Mouse (Mus musculus): ENCODE results near the gene Cd200r4. TPM values are rescaled to one million over a fixed set of nuclear protein-coding genes. Genes with fewer than 3 reads are reported as not detected.
"Not testable (repeated sequence)": the region's sequence is repeated elsewhere in the genome, so short reads cannot be mapped to it uniquely, and the experiment has no call there.

Cd200r4 gene
- polyA plus RNA-seq, 1 experiment from 2014 or later = 0.15 TPM

- not testable (repeated sequence) for H3K4me3 ChIP-seq (ENCODE audit: control insufficient read depth in 1 of 2, insufficient read depth in 1 of 2, low read depth in 1 of 2, low read length in 2 of 2); H3K4me2 ChIP-seq (ENCODE audit: low read length); H3K9me3 ChIP-seq (ENCODE audit: control insufficient read depth, low read length); H3K27me3 ChIP-seq (ENCODE audit: control insufficient read depth, insufficient read depth, low read length); H3K4me1 ChIP-seq (ENCODE audit: control insufficient read depth in 2 of 2, insufficient read depth in 2 of 2, low read length in 2 of 2); H3K9ac ChIP-seq (ENCODE audit: low read length); H3K27ac ChIP-seq (replicated peaks in 1 of 2; ENCODE audit: control insufficient read depth in 1 of 2, insufficient read depth in 1 of 2, low read depth in 2 of 2, low read length in 2 of 2); ATAC-seq (ENCODE audit: insufficient number of reproducible peaks, insufficient read depth, low FRiP score, low read depth); H3K36me3 ChIP-seq (ENCODE audit: control insufficient read depth, insufficient read depth, low read length)
- 93% methylated on average over 4 of the region's 4 CpGs for WGBS
These were observed 1.3 kb upstream of the Cd200r4 start for GRCm38 (mm10) chr16:44810223-44810622.

GRCm38 (mm10) chr16:44812468-44813065, 1.0 kb downstream of the Cd200r4 start:
- H3K4me2 ChIP-seq (ENCODE audit: low read length) = no peak overlapping the region
- 74% methylated on average over 6 of the region's 6 CpGs for WGBS

DNA sequence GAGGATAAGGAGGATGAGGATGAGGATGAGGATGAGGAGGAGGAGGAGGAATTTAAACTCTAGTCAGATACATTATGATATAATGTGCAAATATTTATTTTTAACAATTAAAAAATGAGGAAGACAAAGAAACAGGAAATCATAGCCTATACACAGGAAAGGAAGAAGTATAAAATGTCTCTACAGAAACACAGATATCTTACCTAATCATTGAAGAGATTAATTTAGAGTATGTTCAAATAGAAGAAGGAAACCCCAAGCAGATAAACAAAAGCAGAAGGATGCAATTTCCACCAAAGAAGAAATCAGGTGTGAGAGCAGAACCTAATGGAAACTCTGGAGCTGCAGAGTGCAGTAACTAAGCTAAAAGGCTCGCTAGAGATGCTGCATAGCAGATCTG, 6.5 kb downstream of the Cd200r4 start:
- Histone ChIP-seq H3K9me3 (ENCODE audit: control insufficient read depth, low read length) (no peaks in the 10 kb centered on the region), H3K9ac (ENCODE audit: low read length) (no peak overlapping the region), H3K4me1 (ENCODE audit: control insufficient read depth in 2 of 2, insufficient read depth in 2 of 2, low read length in 2 of 2) (no peaks in the 10 kb centered on the region), H3K4me2 (ENCODE audit: low read length) (no peak overlapping the region), H3K27ac (replicated peaks in 1 of 2; ENCODE audit: control insufficient read depth in 1 of 2, insufficient read depth in 1 of 2, low read depth in 2 of 2, low read length in 2 of 2) (no peak overlapping the region), H3K4me3 (ENCODE audit: control insufficient read depth in 1 of 2, insufficient read depth in 1 of 2, low read depth in 1 of 2, low read length in 2 of 2) (no peak overlapping the region), H3K27me3 (ENCODE audit: control insufficient read depth, insufficient read depth, low read length) (no peaks in the 10 kb centered on the region), H3K36me3 (ENCODE audit: control insufficient read depth, insufficient read depth, low read length) (no peaks in the 10 kb centered on the region)
- ATAC-seq (ENCODE audit: insufficient number of reproducible peaks, insufficient read depth, low FRiP score, low read depth) = no peak
- WGBS = 53% methylated on average over 1 of the region's 1 CpGs

More at GRCm38 (mm10) chr16:44812468-44813065, 1.0 kb downstream of the Cd200r4 start:
- no peak overlapping the region for H3K4me3 ChIP-seq (ENCODE audit: control insufficient read depth in 1 of 2, insufficient read depth in 1 of 2, low read depth in 1 of 2, low read length in 2 of 2)
- no peak overlapping the region for H3K27ac ChIP-seq (replicated peaks in 1 of 2; ENCODE audit: control insufficient read depth in 1 of 2, insufficient read depth in 1 of 2, low read depth in 2 of 2, low read length in 2 of 2)
- no peaks in the 10 kb centered on the region for H3K4me1 ChIP-seq (ENCODE audit: control insufficient read depth in 2 of 2, insufficient read depth in 2 of 2, low read length in 2 of 2)
- no peaks in the 10 kb centered on the region for H3K9me3 ChIP-seq (ENCODE audit: control insufficient read depth, low read length)
- H3K9ac ChIP-seq (ENCODE audit: low read length) = no peak overlapping the region
- H3K27me3 ChIP-seq (ENCODE audit: control insufficient read depth, insufficient read depth, low read length) = no peaks in the 10 kb centered on the region
- no peak for ATAC-seq (ENCODE audit: insufficient number of reproducible peaks, insufficient read depth, low FRiP score, low read depth)
- no peaks in the 10 kb centered on the region for H3K36me3 ChIP-seq (ENCODE audit: control insufficient read depth, insufficient read depth, low read length)

- no peaks in the 10 kb centered on the region for H3K27me3 ChIP-seq (ENCODE audit: control insufficient read depth, insufficient read depth, low read length)
- no peak overlapping the region for H3K4me2 ChIP-seq (ENCODE audit: low read length)
- H3K4me3 ChIP-seq (ENCODE audit: control insufficient read depth in 1 of 2, insufficient read depth in 1 of 2, low read depth in 1 of 2, low read length in 2 of 2) = no peak overlapping the region
- ATAC-seq (ENCODE audit: insufficient number of reproducible peaks, insufficient read depth, low FRiP score, low read depth) = no peak
- H3K36me3 ChIP-seq (ENCODE audit: control insufficient read depth, insufficient read depth, low read length) = no peaks in the 10 kb centered on the region
- H3K9me3 ChIP-seq (ENCODE audit: control insufficient read depth, low read length) = no peaks in the 10 kb centered on the region
- no peak overlapping the region for H3K9ac ChIP-seq (ENCODE audit: low read length)
- no peak overlapping the region for H3K27ac ChIP-seq (replicated peaks in 1 of 2; ENCODE audit: control insufficient read depth in 1 of 2, insufficient read depth in 1 of 2, low read depth in 2 of 2, low read length in 2 of 2)
- 82% methylated on average over 4 of the region's 4 CpGs for WGBS
- H3K4me1 ChIP-seq (ENCODE audit: control insufficient read depth in 2 of 2, insufficient read depth in 2 of 2, low read length in 2 of 2) = no peaks in the 10 kb centered on the region
These were observed 9.0 kb downstream of the Cd200r4 start for GRCm38 (mm10) chr16:44820545-44820944.

- Histone ChIP-seq H3K36me3 (ENCODE audit: control insufficient read depth, insufficient read depth, low read length) (no peaks in the 10 kb centered on the region), H3K4me1 (ENCODE audit: control insufficient read depth in 2 of 2, insufficient read depth in 2 of 2, low read length in 2 of 2) (no peaks in the 10 kb centered on the region), H3K4me2 (ENCODE audit: low read length) (no peak overlapping the region), H3K27me3 (ENCODE audit: control insufficient read depth, insufficient read depth, low read length) (no peaks in the 10 kb centered on the region), H3K27ac (replicated peaks in 1 of 2; ENCODE audit: control insufficient read depth in 1 of 2, insufficient read depth in 1 of 2, low read depth in 2 of 2, low read length in 2 of 2) (no peak overlapping the region), H3K9ac (ENCODE audit: low read length) (no peak overlapping the region), H3K4me3 (ENCODE audit: control insufficient read depth in 1 of 2, insufficient read depth in 1 of 2, low read depth in 1 of 2, low read length in 2 of 2) (no peak overlapping the region), H3K9me3 (ENCODE audit: control insufficient read depth, low read length) (no peaks in the 10 kb centered on the region)
- no peak for ATAC-seq (ENCODE audit: insufficient number of reproducible peaks, insufficient read depth, low FRiP score, low read depth)
- WGBS = 47% methylated on average over 3 of the region's 3 CpGs
These were observed 20.8 kb downstream of the Cd200r4 start for GRCm38 (mm10) chr16:44832286-44832685.

- not testable (repeated sequence) for H3K4me3 ChIP-seq (ENCODE audit: control insufficient read depth in 1 of 2, insufficient read depth in 1 of 2, low read depth in 1 of 2, low read length in 2 of 2); H3K9me3 ChIP-seq (ENCODE audit: control insufficient read depth, low read length); H3K4me1 ChIP-seq (ENCODE audit: control insufficient read depth in 2 of 2, insufficient read depth in 2 of 2, low read length in 2 of 2); H3K4me2 ChIP-seq (ENCODE audit: low read length); H3K27ac ChIP-seq (replicated peaks in 1 of 2; ENCODE audit: control insufficient read depth in 1 of 2, insufficient read depth in 1 of 2, low read depth in 2 of 2, low read length in 2 of 2); H3K27me3 ChIP-seq (ENCODE audit: control insufficient read depth, insufficient read depth, low read length); H3K36me3 ChIP-seq (ENCODE audit: control insufficient read depth, insufficient read depth, low read length); H3K9ac ChIP-seq (ENCODE audit: low read length); ATAC-seq (ENCODE audit: insufficient number of reproducible peaks, insufficient read depth, low FRiP score, low read depth)
- 38% methylated on average over 2 of the region's 2 CpGs for WGBS
These were observed 21.7 kb downstream of the Cd200r4 start for GRCm38 (mm10) chr16:44833189-44833588.

DNA sequence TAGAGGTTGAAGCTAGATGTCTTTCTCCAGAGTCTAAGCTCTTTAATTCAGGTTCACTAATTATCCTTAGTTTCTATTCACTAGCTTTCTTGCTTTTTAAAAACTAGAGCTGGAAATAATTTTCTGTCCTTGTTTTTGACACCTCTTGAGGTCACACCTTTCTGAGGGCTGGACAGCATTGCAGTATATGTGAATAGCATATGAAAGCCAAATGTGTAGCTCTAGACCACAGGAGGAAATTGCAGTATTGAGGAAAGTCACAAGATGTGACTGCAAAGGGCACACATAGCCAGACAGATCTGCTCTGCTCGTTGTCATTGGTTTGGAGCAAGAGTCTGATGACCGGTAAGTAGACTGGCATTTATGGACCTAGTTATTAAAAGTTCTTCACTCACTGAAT, 55.3 kb downstream of the Cd200r4 start, which contains the start of gene Cd200r2:
Cd200r2 (plus strand) TSS at position 301 of the 400 bp plus-strand sequence.
- Histone ChIP-seq H3K27me3 (ENCODE audit: control insufficient read depth, insufficient read depth, low read length) (no peaks in the 10 kb centered on the region), H3K4me3 (ENCODE audit: control insufficient read depth in 1 of 2, insufficient read depth in 1 of 2, low read depth in 1 of 2, low read length in 2 of 2) (no peak within 1 kb of the TSS), H3K4me1 (ENCODE audit: control insufficient read depth in 2 of 2, insufficient read depth in 2 of 2, low read length in 2 of 2) (no peaks in the 10 kb centered on the region), H3K9ac (ENCODE audit: low read length) (no peak within 1 kb of the TSS), H3K27ac (replicated peaks in 1 of 2; ENCODE audit: control insufficient read depth in 1 of 2, insufficient read depth in 1 of 2, low read depth in 2 of 2, low read length in 2 of 2) (no peak within 1 kb of the TSS), H3K36me3 (ENCODE audit: control insufficient read depth, insufficient read depth, low read length) (no peaks in the 10 kb centered on the region), H3K9me3 (ENCODE audit: control insufficient read depth, low read length) (no peaks in the 10 kb centered on the region), H3K4me2 (ENCODE audit: low read length) (no peak within 1 kb of the TSS)
- WGBS = 82% methylated on average over 2 of the region's 2 CpGs
- no peak for ATAC-seq (ENCODE audit: insufficient number of reproducible peaks, insufficient read depth, low FRiP score, low read depth)

GRCm38 (mm10) chr16:44875178-44875577, 63.6 kb downstream of the Cd200r4 start:
- Histone ChIP-seq H3K9me3 (ENCODE audit: control insufficient read depth, low read length) (no peaks in the 10 kb centered on the region), H3K9ac (ENCODE audit: low read length) (no peak overlapping the region), H3K4me1 (ENCODE audit: control insufficient read depth in 2 of 2, insufficient read depth in 2 of 2, low read length in 2 of 2) (no peaks in the 10 kb centered on the region; a peak in 1 of 4 replicates), H3K27ac (replicated peaks in 1 of 2; ENCODE audit: control insufficient read depth in 1 of 2, insufficient read depth in 1 of 2, low read depth in 2 of 2, low read length in 2 of 2) (no peak overlapping the region; a peak in 1 of 4 replicates), H3K4me2 (ENCODE audit: low read length) (no peak overlapping the region), H3K4me3 (ENCODE audit: control insufficient read depth in 1 of 2, insufficient read depth in 1 of 2, low read depth in 1 of 2, low read length in 2 of 2) (no peak overlapping the region), H3K36me3 (ENCODE audit: control insufficient read depth, insufficient read depth, low read length) (no peaks in the 10 kb centered on the region), H3K27me3 (ENCODE audit: control insufficient read depth, insufficient read depth, low read length) (no peaks in the 10 kb centered on the region)
- peak; percentile 72; the same call in 1 of the 2 replicates for ATAC-seq (ENCODE audit: insufficient number of reproducible peaks, insufficient read depth, low FRiP score, low read depth)
- WGBS = 52% methylated on average over 1 of the region's 1 CpGs

Data from heart, embryonic 14.5 days (tissue).